Mouse (Mus musculus) limb, embryonic 11.5 days (tissue): ENCODE data around the gene Ipmk. TPM values are rescaled to one million over a fixed set of nuclear protein-coding genes. Genes with fewer than 3 reads are reported as not detected.

ENCODE experiments used
- ATAC-seq: fragments of 200-750 bp; cut with Nextera tagmentation; 2 replicates; pipeline ENCODE4 v1.8.0; 2017; ENCODE audit warnings: low read depth; ENCODE audit not compliant: insufficient number of reproducible peaks, low FRiP score, low TSS enrichment
- DNase-seq: peaks from one replicate; pipeline ENCODE4 v3.0.0-alpha.2; 2015; ENCODE audit warnings: low spot score
- H3K27ac ChIP-seq: fragments of 300-500 bp; sonication (generic); replicated peaks from 2 replicates; pipeline ENCODE4 v1.5.1; 2014; ENCODE audit warnings: low read depth, mild to moderate bottlenecking, low read length
- H3K27me3 ChIP-seq: fragments of 300-500 bp; sonication (generic); 2 replicates; pipeline ENCODE4 v1.6.1; 2014; ENCODE audit warnings: mild to moderate bottlenecking, low read length, mixed read lengths; ENCODE audit not compliant: control insufficient read depth, insufficient read depth
- H3K36me3 ChIP-seq: fragments of 300-500 bp; sonication (generic); 2 replicates; pipeline ENCODE4 v1.6.1; 2014; ENCODE audit warnings: mild to moderate bottlenecking, low read length, moderate library complexity, mixed read lengths; ENCODE audit not compliant: control insufficient read depth, insufficient read depth
- H3K4me1 ChIP-seq: fragments of 300-500 bp; sonication (generic); 2 replicates; pipeline ENCODE4 v1.6.1; 2014; ENCODE audit warnings: low read length, mixed read lengths; ENCODE audit not compliant: control insufficient read depth, insufficient read depth
- H3K4me2 ChIP-seq: fragments of 300-500 bp; sonication (generic); 2 replicates; pipeline ENCODE4 v1.6.1; 2014; ENCODE audit warnings: low read depth, mild to moderate bottlenecking, moderate library complexity; ENCODE audit not compliant: severe bottlenecking
- H3K4me3 ChIP-seq: fragments of 300-500 bp; sonication (generic); 2 replicates; pipeline ENCODE4 v1.5.1; 2014; ENCODE audit warnings: low read depth, low read length
- H3K9ac ChIP-seq: fragments of 300-500 bp; sonication (generic); 2 replicates; pipeline ENCODE4 v1.6.1; 2014; ENCODE audit warnings: mild to moderate bottlenecking, low read length
- H3K9me3 ChIP-seq: fragments of 300-500 bp; sonication (generic); 2 replicates; pipeline ENCODE4 v1.6.1; 2016; ENCODE audit warnings: low read length; ENCODE audit not compliant: control insufficient read depth
- WGBS: fragments of 180-500 bp; shearing (Covaris S2); extraction: QIAGEN DNeasy Blood & Tissue Kit; methylation state at CpG from one replicate; pipeline ENCODE4 v1.1.7; 2014; 5-methylcytosine and 5-hydroxymethylcytosine counted together
- polyA plus RNA-seq: library from polyadenylated mRNA; unstranded; fragments of >200 nt; fragmentation: Nextera tagmentation; extraction: Ambion mirVana; gene quantifications from 2 replicates; pipeline ENCODE4 v1.2.1, GENCODE M21; 2014

Gene Ipmk
- polyA plus RNA-seq, 1 experiment from 2014 or later, result 20.9 TPM

GRCm38 (mm10) chr10:71468315-71468714 lies 120.8 kb downstream of the Ipmk start:
- Histone ChIP-seq H3K4me1 (no peaks in the 10 kb centered on the region), H3K9me3 (no peaks in the 10 kb centered on the region)
- 86% methylated on average over 3 of the region's 3 CpGs for WGBS

GRCm38 (mm10) chr10:71469751-71470150 lies 122.2 kb downstream of the Ipmk start:
- Histone ChIP-seq H3K27ac (no peak overlapping the region), H3K4me3 (no peak overlapping the region), H3K36me3 (no peaks in the 10 kb centered on the region), H3K4me2 (no peak overlapping the region), H3K4me1 (no peaks in the 10 kb centered on the region), H3K27me3 (no peaks in the 10 kb centered on the region), H3K9ac (no peak overlapping the region), H3K9me3 (no peaks in the 10 kb centered on the region)
- 81% methylated on average over 13 of the region's 13 CpGs for WGBS
- no peak for ATAC-seq
- no peak for DNase-seq

More at GRCm38 (mm10) chr10:71468315-71468714, 120.8 kb downstream of the Ipmk start:
- DNase-seq (no peak), ATAC-seq (no peak)
- no peaks in the 10 kb centered on the region for H3K27me3 ChIP-seq
- H3K36me3 ChIP-seq, result no peaks in the 10 kb centered on the region
- H3K4me2 ChIP-seq, result no peak overlapping the region
- H3K4me3 ChIP-seq, result no peak overlapping the region
- no peak overlapping the region for H3K9ac ChIP-seq
- H3K27ac ChIP-seq, result no peak overlapping the region

- H3K27me3 ChIP-seq, result no peaks in the 10 kb centered on the region
- no peak overlapping the region for H3K27ac ChIP-seq
- no peak overlapping the region for H3K9ac ChIP-seq
- no peaks in the 10 kb centered on the region for H3K9me3 ChIP-seq
- no peaks in the 10 kb centered on the region for H3K36me3 ChIP-seq
- no peak overlapping the region for H3K4me2 ChIP-seq
- no peak overlapping the region for H3K4me3 ChIP-seq
- 85% methylated on average over 6 of the region's 6 CpGs for WGBS
- DNase-seq (no peak), ATAC-seq (no peak)
- no peaks in the 10 kb centered on the region for H3K4me1 ChIP-seq
These were observed 124.5 kb downstream of the Ipmk start for GRCm38 (mm10) chr10:71472033-71472432.

- Histone ChIP-seq H3K4me3 (no peak overlapping the region), H3K4me2 (no peak overlapping the region), H3K36me3 (no peaks in the 10 kb centered on the region), H3K4me1 (no peaks in the 10 kb centered on the region), H3K27me3 (no peaks in the 10 kb centered on the region), H3K27ac (no peak overlapping the region), H3K9ac (no peak overlapping the region), H3K9me3 (no peaks in the 10 kb centered on the region)
- ATAC-seq (no peak), DNase-seq (no peak)
- 91% methylated on average over 13 of the region's 13 CpGs for WGBS
These were observed 126.0 kb downstream of the Ipmk start for GRCm38 (mm10) chr10:71473590-71473989.

GRCm38 (mm10) chr10:71476471-71477080 lies 129.0 kb downstream of the Ipmk start:
- Histone ChIP-seq H3K4me1 (no peaks in the 10 kb centered on the region), H3K27me3 (no peaks in the 10 kb centered on the region), H3K27ac (no peak overlapping the region), H3K9ac (no peak overlapping the region), H3K36me3 (no peaks in the 10 kb centered on the region), H3K4me3 (no peak overlapping the region), H3K4me2 (no peak overlapping the region), H3K9me3 (no peaks in the 10 kb centered on the region)
- DNase-seq (no peak), ATAC-seq (no peak)
- 79% methylated on average over 8 of the region's 8 CpGs for WGBS

- no peaks in the 10 kb centered on the region for H3K27me3 ChIP-seq
- 26% methylated on average over 4 of the region's 4 CpGs for WGBS
- no peaks in the 10 kb centered on the region for H3K36me3 ChIP-seq
- H3K27ac ChIP-seq, result no peak overlapping the region
- no peak for DNase-seq
- no peaks in the 10 kb centered on the region for H3K4me1 ChIP-seq
- ATAC-seq, result no peak
- no peak overlapping the region for H3K4me2 ChIP-seq
- H3K4me3 ChIP-seq, result no peak overlapping the region
- H3K9me3 ChIP-seq, result no peaks in the 10 kb centered on the region
- H3K9ac ChIP-seq, result no peak overlapping the region
These were observed 129.6 kb downstream of the Ipmk start for GRCm38 (mm10) chr10:71477147-71477546.

GRCm38 (mm10) chr10:71479700-71480325 lies 132.2 kb downstream of the Ipmk start:
- H3K4me3 ChIP-seq, result no peak overlapping the region
- no peak overlapping the region for H3K9ac ChIP-seq
- 11% methylated on average over 8 of the region's 8 CpGs for WGBS
- H3K27ac ChIP-seq, result no peak overlapping the region
- H3K36me3 ChIP-seq, result no peaks in the 10 kb centered on the region
- DNase-seq, result peak; percentile 90
- no peaks in the 10 kb centered on the region for H3K27me3 ChIP-seq
- ATAC-seq, result 0 out of 2 replicates have a peak, but pooled peaks have one; percentile 58
- H3K4me1 ChIP-seq, result no peaks in the 10 kb centered on the region
- H3K4me2 ChIP-seq, result no peak overlapping the region
- no peaks in the 10 kb centered on the region for H3K9me3 ChIP-seq
